Mouse (Mus musculus) ES-E14 (cell line): ENCODE measurements around the gene Pitpnm2. TPM values are rescaled to one million over a fixed set of nuclear protein-coding genes. Genes with fewer than 3 reads are reported as not detected.

Source experiments
- DNase-seq: peaks from one replicate; pipeline ENCODE4 v3.0.0-alpha.2; 2013; ENCODE audit warnings: low read depth, low spot score
- H3K27ac ChIP-seq: 2 replicates; pipeline ENCODE4 v1.5.1; 2012; ENCODE audit warnings: low read depth, mild to moderate bottlenecking, low read length, moderate library complexity, mixed read lengths; ENCODE audit not compliant: poor library complexity, insufficient read depth, severe bottlenecking
- H3K36me3 ChIP-seq: 2 replicates; pipeline ENCODE4 v1.6.1; 2012; ENCODE audit warnings: mild to moderate bottlenecking, low read length, moderate library complexity, mixed read lengths; ENCODE audit not compliant: control insufficient read depth, poor library complexity, insufficient read depth, severe bottlenecking
- H3K4me1 ChIP-seq, 2 experiments: fragments of 150-350 bp in 1 of 2; sonication (generic) in 1 of 2; 2 replicates each; pipeline ENCODE4 v1.6.1; 2012; ENCODE audit warnings: low read length in 2 of 2, mild to moderate bottlenecking in 1 of 2, mixed read lengths in 1 of 2; ENCODE audit not compliant: control insufficient read depth in 2 of 2, insufficient read depth in 2 of 2, poor library complexity in 1 of 2
- H3K4me3 ChIP-seq, 2 experiments: fragments of 150-350 bp in 1 of 2; sonication (generic) in 1 of 2; 2 replicates each; pipeline ENCODE4 v1.5.1; 2012; ENCODE audit warnings: low read length in 2 of 2, low read depth in 1 of 2, mild to moderate bottlenecking in 1 of 2, mixed read lengths in 1 of 2; ENCODE audit not compliant: insufficient read depth in 1 of 2, poor library complexity in 1 of 2, severe bottlenecking in 1 of 2
- H3K9ac ChIP-seq: 2 replicates; pipeline ENCODE4 v1.6.1; 2012; ENCODE audit warnings: low read depth, mild to moderate bottlenecking, low read length, mixed read lengths; ENCODE audit not compliant: poor library complexity, insufficient read depth, severe bottlenecking
- H3K9me3 ChIP-seq: fragments of 150-350 bp; sonication (generic); 2 replicates; pipeline ENCODE4 v1.6.1; 2012; ENCODE audit warnings: low read depth, mild to moderate bottlenecking, low read length; ENCODE audit not compliant: control insufficient read depth, insufficient read depth
- CHD2 ChIP-seq: IDR thresholded peaks from 2 replicates; pipeline ENCODE4 v1.6.1; 2014; ENCODE audit warnings: mild to moderate bottlenecking, low read depth, low read length, inconsistent platforms
- HCFC1 ChIP-seq: IDR thresholded peaks from 2 replicates; pipeline ENCODE4 v1.6.1; 2012; ENCODE audit warnings: low read length, inconsistent platforms, borderline replicate concordance; ENCODE audit not compliant: insufficient read depth
- MAFK ChIP-seq: IDR thresholded peaks from 2 replicates; pipeline ENCODE4 v1.6.1; 2014; ENCODE audit warnings: mild to moderate bottlenecking, low read depth, low read length, inconsistent platforms; ENCODE audit not compliant: insufficient read depth
- ZC3H11A ChIP-seq: IDR thresholded peaks from 2 replicates; pipeline ENCODE4 v1.6.1; 2012; ENCODE audit warnings: low read depth, mild to moderate bottlenecking, inconsistent platforms, low read length, borderline replicate concordance
- ZNF384 ChIP-seq: IDR thresholded peaks from 2 replicates; pipeline ENCODE4 v1.6.1; 2012; ENCODE audit warnings: low read depth, low read length, inconsistent platforms
- in situ Hi-C, 2 experiments: fragments of 600-800 bp; cut with MboI; formaldehyde crosslinking; loops; one replicate each; pipeline ENCODE4 v1.15.1; 2025; ENCODE audit warnings: low sequenced_read_pairs in 2 of 2, inconsistent platforms in 1 of 2; ENCODE audit not compliant: unreplicated experiment in 2 of 2
- total RNA-seq: library from RNA; depleted of rRNA; stranded (reverse); fragments of 300-350 nt; gene quantifications from 2 replicates; pipeline ENCODE4 v1.2.3, GENCODE M21; 2012

Gene Pitpnm2
- total RNA-seq, 1 experiment, result 6.6 TPM

DNA sequence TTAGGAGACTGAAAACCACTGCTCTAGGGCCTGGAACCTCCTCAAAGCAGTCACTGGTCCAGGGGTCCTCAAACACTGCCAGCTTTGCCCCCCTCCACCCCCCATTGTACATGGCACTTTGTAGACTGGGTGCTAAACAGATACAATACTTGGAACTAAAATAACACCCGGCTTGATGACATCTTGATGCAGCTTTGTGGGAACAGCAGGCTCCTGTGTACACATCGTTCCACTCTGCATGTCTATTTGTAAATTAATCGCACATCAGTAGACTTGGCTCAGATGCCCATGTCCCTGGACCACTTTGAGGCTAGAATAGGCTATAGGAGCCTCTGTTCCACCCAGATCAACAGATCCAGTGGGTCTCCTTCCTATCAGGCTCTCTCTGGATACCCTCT, 80.3 kb downstream of the Pitpnm2 start:
- no peak overlapping the region for H3K4me3 ChIP-seq
- H3K36me3 ChIP-seq, result no peaks in the 10 kb centered on the region
- no peak overlapping the region for H3K9ac ChIP-seq
- no peaks in the 10 kb centered on the region for H3K9me3 ChIP-seq
- no peak for TF ChIP-seq ZNF384
- peaks cover 0 to 6% of the 10 kb centered on the region in 2 experiments; a peak in 2 of 4 replicates for H3K4me1 ChIP-seq
- no peak overlapping the region for H3K27ac ChIP-seq
- in situ Hi-C loops, result no loop called here
- no peak for DNase-seq

DNA sequence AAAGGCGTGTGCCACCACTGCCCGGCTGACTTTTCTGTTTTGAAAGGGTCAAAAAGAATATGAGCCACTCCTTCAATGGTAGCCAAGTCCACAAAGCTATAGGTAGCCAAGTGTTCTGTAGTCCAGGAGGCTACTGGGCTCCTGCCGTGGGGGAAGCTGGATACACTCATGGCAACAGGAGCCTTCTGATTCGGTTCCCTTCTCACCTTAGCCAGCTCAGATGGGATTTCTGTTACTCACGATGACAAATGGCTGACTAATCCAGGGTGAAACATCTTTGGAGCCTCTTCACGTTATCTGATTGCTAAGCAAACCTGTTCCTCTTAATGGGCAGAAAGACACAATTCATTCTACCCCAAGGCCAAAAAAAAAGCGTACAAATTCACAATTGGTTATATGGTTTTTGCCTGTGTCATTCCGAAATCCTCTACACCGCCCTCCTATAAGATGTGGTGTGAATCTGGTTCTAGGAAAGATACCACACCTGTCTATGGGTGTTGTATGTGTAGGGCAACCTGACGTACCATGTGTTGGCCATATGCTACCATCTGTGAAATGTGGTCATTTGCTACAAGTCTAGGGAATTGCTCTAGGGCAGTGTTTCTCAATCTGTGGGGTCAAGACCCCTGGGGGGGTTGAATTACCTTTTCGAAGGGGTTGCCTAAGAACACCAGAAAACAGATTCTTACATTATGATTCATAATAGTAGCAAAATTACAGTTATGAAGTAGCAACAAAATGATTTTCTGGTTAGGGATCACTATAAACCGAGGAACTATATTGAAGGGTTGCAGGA, 80.9 kb downstream of the Pitpnm2 start:
- no peaks in the 10 kb centered on the region for H3K36me3 ChIP-seq
- H3K27ac ChIP-seq, result no peak overlapping the region
- in situ Hi-C loops, result no loop called here
- DNase-seq, result no peak
- H3K4me1 ChIP-seq, result peaks cover 0 to 6% of the 10 kb centered on the region in 2 experiments; a peak in 2 of 4 replicates
- TF ChIP-seq MAFK (no peak), ZNF384 (no peak)
- H3K9ac ChIP-seq, result no peak overlapping the region
- H3K4me3 ChIP-seq, result no peak overlapping the region
- no peaks in the 10 kb centered on the region for H3K9me3 ChIP-seq

GRCm38 (mm10) chr5:124167621-124168020, 81.9 kb downstream of the Pitpnm2 start:
- H3K4me3 ChIP-seq, result no peak overlapping the region
- peaks cover 0 to 4% of the 10 kb centered on the region in 2 experiments; a peak in 2 of 4 replicates for H3K4me1 ChIP-seq

GRCm38 (mm10) chr5:124166741-124167140, 82.8 kb downstream of the Pitpnm2 start:
- no peak for TF ChIP-seq HCFC1
- no peak for TF ChIP-seq ZC3H11A
- TF ChIP-seq MAFK, result no peak
- no peak for TF ChIP-seq ZNF384
- TF ChIP-seq CHD2, result no peak
- H3K9ac ChIP-seq, result no peak overlapping the region
- peaks cover 0 to 4% of the 10 kb centered on the region in 2 experiments; a peak in 2 of 4 replicates for H3K4me1 ChIP-seq
- no peak overlapping the region for H3K4me3 ChIP-seq
- H3K36me3 ChIP-seq, result no peaks in the 10 kb centered on the region
- H3K27ac ChIP-seq, result no peak overlapping the region
- H3K9me3 ChIP-seq, result no peaks in the 10 kb centered on the region
- no peak for DNase-seq
- in situ Hi-C loops, result no loop called here

More at GRCm38 (mm10) chr5:124167621-124168020, 81.9 kb downstream of the Pitpnm2 start:
- in situ Hi-C loops, result no loop called here
- DNase-seq, result no peak
- no peaks in the 10 kb centered on the region for H3K36me3 ChIP-seq
- no peak for TF ChIP-seq ZC3H11A
- no peak for TF ChIP-seq ZNF384
- TF ChIP-seq HCFC1, result no peak
- TF ChIP-seq CHD2, result no peak
- TF ChIP-seq MAFK, result no peak
- H3K27ac ChIP-seq, result no peak overlapping the region
- no peak overlapping the region for H3K9ac ChIP-seq
- no peaks in the 10 kb centered on the region for H3K9me3 ChIP-seq
